ENCODE assay signal across 9 mouse cellular contexts in genomic region chr4:124434059-124435039, GRCm38 (mm10).
DNase-seq lines count a peak whose midpoint lies in the region; ATAC-seq and TF ChIP-seq lines count a peak whose summit lies in the region.
"Had no signal": no experiment of that assay in that cellular context is flagged by ENCODE, and none has a peak within 500 bp of the region (broad histone marks: within the 10 kb centered on the region; RNA-seq: fewer than 3 reads in every experiment).

No protein-coding gene starts in this region.

- H3K9me3 ChIP-seq in liver, postnatal 0 days (ENCODE audit: low read length) = no peaks in the 10 kb centered on the region
- no peaks in the 10 kb centered on the region for H3K9me3 ChIP-seq in liver, embryonic 11.5 days (ENCODE audit: control insufficient read depth, low read length)
- no peaks in the 10 kb centered on the region for H3K9me3 ChIP-seq in midbrain, embryonic 15.5 days
- H3K9me3 ChIP-seq: liver, embryonic 15.5 days had no signal

- TF ChIP-seq EP300 in liver, postnatal 0 days (IDR thresholded peaks at IDR 0.05; ENCODE audit: low read depth) = no peak
- TF ChIP-seq EP300 in heart, adult 2 months (IDR thresholded peaks at IDR 0.05; ENCODE audit: insufficient read depth, low read depth, low read length) = no peak

- ATAC-seq in liver, postnatal 0 days = no peak
- no peak for ATAC-seq in liver, embryonic 11.5 days (replicated peaks; ENCODE audit: low FRiP score)
- ATAC-seq in midbrain, embryonic 15.5 days (replicated peaks) = no peak
- no peak for ATAC-seq in monocyte, adult 5-6 weeks (replicated peaks; ENCODE audit: insufficient number of reproducible peaks, low FRiP score, low TSS enrichment, poor library complexity, severe bottlenecking)

- H3K36me3 ChIP-seq in liver, postnatal 0 days (replicated peaks; ENCODE audit: insufficient read depth, low read length) = no peaks in the 10 kb centered on the region
- H3K36me3 ChIP-seq in liver, embryonic 11.5 days (ENCODE audit: control insufficient read depth, insufficient read depth, low read length) = no peaks in the 10 kb centered on the region
- no peaks in the 10 kb centered on the region for H3K36me3 ChIP-seq in heart, adult 2 months (ENCODE audit: control insufficient read depth, insufficient read depth, low read length)
- no peaks in the 10 kb centered on the region for H3K36me3 ChIP-seq in midbrain, embryonic 15.5 days (replicated peaks)
- H3K36me3 ChIP-seq: liver, embryonic 15.5 days had no signal

- no peak overlapping the region for H3K9ac ChIP-seq in liver, postnatal 0 days (replicated peaks)
- H3K9ac ChIP-seq in liver, embryonic 11.5 days (ENCODE audit: low read depth, low read length) = no peak overlapping the region
- no peak overlapping the region for H3K9ac ChIP-seq in heart, adult 2 months (ENCODE audit: low read depth, low read length)
- H3K9ac ChIP-seq in midbrain, embryonic 15.5 days = no peak overlapping the region
- H3K9ac ChIP-seq: liver, embryonic 15.5 days had no signal

- peaks cover 4% of the 10 kb centered on the region; the same call in 1 of the 2 replicates for H3K4me1 ChIP-seq in liver, postnatal 0 days (ENCODE audit: insufficient read depth)
- H3K4me1 ChIP-seq in liver, embryonic 11.5 days (replicated peaks; ENCODE audit: control insufficient read depth, insufficient read depth, low read length) = no peaks in the 10 kb centered on the region
- peaks cover 4% of the 10 kb centered on the region; the same call in 1 of the 2 replicates for H3K4me1 ChIP-seq in heart, adult 2 months (ENCODE audit: control insufficient read depth, insufficient read depth, low read length)
- peaks cover 10% of the 10 kb centered on the region for H3K4me1 ChIP-seq in midbrain, embryonic 15.5 days
- H3K4me1 ChIP-seq: liver, embryonic 15.5 days had no signal

- H3K79me2 ChIP-seq in heart, adult 2 months (replicated peaks; ENCODE audit: control insufficient read depth, insufficient read depth, low read length) = no peaks in the 10 kb centered on the region

- H3K27me3 ChIP-seq in liver, postnatal 0 days (ENCODE audit: insufficient read depth, low read length) = 0 out of 2 replicates have a peak, but pooled peaks cover 3% of the 10 kb centered on the region
- peaks cover 5% of the 10 kb centered on the region for H3K27me3 ChIP-seq in liver, embryonic 11.5 days (replicated peaks; ENCODE audit: control insufficient read depth, insufficient read depth, low read length)
- no peaks in the 10 kb centered on the region for H3K27me3 ChIP-seq in heart, adult 2 months (ENCODE audit: control insufficient read depth, insufficient read depth, low read length)
- peaks cover 4% of the 10 kb centered on the region; the same call in 1 of the 2 replicates for H3K27me3 ChIP-seq in midbrain, embryonic 15.5 days (replicated peaks)

- TF ChIP-seq CTCF in liver, postnatal 0 days (IDR thresholded peaks at IDR 0.05; ENCODE audit: low read depth) = no peak
- no peak for TF ChIP-seq CTCF in heart, adult 2 months (IDR thresholded peaks at IDR 0.05)

- H3K4me2 ChIP-seq in liver, postnatal 0 days (ENCODE audit: low read depth, low read length) = peak overlapping the region; percentile 22; the same call in 1 of the 2 replicates
- H3K4me2 ChIP-seq in liver, embryonic 11.5 days = no peak overlapping the region
- peak overlapping the region; percentile 19 for H3K4me2 ChIP-seq in midbrain, embryonic 15.5 days
- H3K4me2 ChIP-seq: liver, embryonic 15.5 days had no signal

- intact Hi-C loops in heart, adult 2 months (cut with DNase I) = no loop called here

- H3K27ac ChIP-seq in liver, postnatal 0 days (ENCODE audit: low read depth) = no peak overlapping the region
- no peak overlapping the region for H3K27ac ChIP-seq in liver, embryonic 11.5 days (ENCODE audit: low read depth, low read length)
- H3K27ac ChIP-seq in heart, adult 2 months = no peak overlapping the region
- no peak overlapping the region for H3K27ac ChIP-seq in midbrain, embryonic 15.5 days
- H3K27ac ChIP-seq: liver, embryonic 15.5 days had no signal

- WGBS in liver, postnatal 0 days (ENCODE audit: insufficient replicate concordance) = 10% methylated on average over 24 of the region's 25 CpGs
- 10% methylated on average over 24 of the region's 25 CpGs for WGBS in liver, embryonic 11.5 days
- 7% methylated on average over 24 of the region's 25 CpGs for WGBS in heart, adult 2 months
- WGBS in midbrain, embryonic 15.5 days = 6% methylated on average over 22 of the region's 25 CpGs

- no peak overlapping the region for H3K4me3 ChIP-seq in liver, postnatal 0 days (ENCODE audit: low read depth, low read length)
- H3K4me3 ChIP-seq in liver, embryonic 11.5 days (ENCODE audit: low read depth, low read length) = no peak overlapping the region
- no peak overlapping the region for H3K4me3 ChIP-seq in heart, adult 2 months
- no peak overlapping the region for H3K4me3 ChIP-seq in midbrain, embryonic 15.5 days
- H3K4me3 ChIP-seq: liver, embryonic 15.5 days had no signal

- TF ChIP-seq POLR2A in heart, adult 2 months (IDR thresholded peaks at IDR 0.05; ENCODE audit: insufficient read depth, low read depth, low read length) = no peak

- no peak for DNase-seq in liver, postnatal 0 days
- no peak for DNase-seq in liver, embryonic 11.5 days (ENCODE audit: low spot score)
- peak; percentile 21 to 23 for DNase-seq in heart, adult 2 months
- peak; percentile 2 to 4 for DNase-seq in kidney, adult 8-10 months
- DNase-seq in spleen, adult 12 weeks (ENCODE audit: low spot score) = no peak
- no peak for DNase-seq in thymus, adult 18-20 months

Comparison
In these comparisons a context has a peak if more than half of its experiments do, and no peak if none do; other contexts are left out.
1. DNase-seq: peak in heart, adult 2 months (2 of 2) and kidney, adult 8-10 months (2 of 2); none in liver, postnatal 0 days (single experiment), liver, embryonic 11.5 days (single experiment), spleen, adult 12 weeks (single experiment) and thymus, adult 18-20 months (0 of 2).